Mouse (Mus musculus): ENCODE measurements around the gene Magi2. TPM values are rescaled to one million over a fixed set of nuclear protein-coding genes. Genes with fewer than 3 reads are reported as not detected.
"Not testable (repeated sequence)": the region's sequence is repeated elsewhere in the genome, so short reads cannot be mapped to it uniquely, and the experiment has no call there.

The Magi2 gene
- polyA plus RNA-seq, 1 experiment from 2014 or later: 2.7 TPM

DNA sequence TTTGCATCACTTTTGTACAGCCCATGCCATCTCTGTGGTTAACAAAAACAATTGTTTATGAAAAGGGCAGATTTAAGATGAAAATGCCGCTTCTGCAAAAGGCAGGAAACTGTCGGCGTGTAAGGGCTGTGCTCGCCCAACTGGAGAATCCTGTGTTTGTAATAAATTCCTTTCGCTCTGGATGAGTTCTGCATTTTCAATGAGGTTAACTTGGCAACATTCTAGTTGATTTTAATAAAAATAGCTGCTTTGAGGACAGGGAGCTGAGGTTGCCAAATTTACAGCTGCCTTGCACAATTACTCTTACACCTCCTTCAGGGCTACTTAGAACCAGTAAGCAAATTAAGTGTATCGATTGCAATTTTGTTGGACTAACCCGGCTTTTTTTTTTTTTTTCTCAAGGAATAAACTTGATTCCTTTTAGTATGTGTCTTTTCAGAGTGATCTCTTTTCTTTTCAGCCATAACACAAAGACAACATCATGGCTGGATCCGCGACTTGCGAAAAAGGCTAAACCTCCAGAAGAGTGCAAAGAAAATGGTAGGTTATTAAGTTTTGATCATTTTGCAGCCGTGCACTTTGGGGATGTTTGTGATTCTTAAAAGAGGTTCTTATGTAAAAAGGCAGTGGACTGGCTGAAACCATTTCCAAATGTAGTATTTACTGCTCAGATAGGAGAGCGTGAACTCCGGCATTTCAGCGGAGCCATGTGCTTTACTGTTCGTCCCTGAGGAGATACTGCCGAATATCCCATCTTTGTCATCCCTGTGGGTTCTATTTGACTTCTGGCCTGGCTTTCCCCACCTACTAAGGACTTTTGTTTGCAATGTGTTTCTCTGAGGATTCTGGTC, 1001.3 kb downstream of the Magi2 start:
- Histone ChIP-seq H3K27ac (no peak overlapping the region), H3K27me3 (no peaks in the 10 kb centered on the region), H3K36me3 (no peaks in the 10 kb centered on the region), H3K9ac (no peak overlapping the region), H3K4me1 (no peaks in the 10 kb centered on the region), H3K9me3 (no peaks in the 10 kb centered on the region), H3K4me3 (no peak overlapping the region), H3K4me2 (no peak overlapping the region)
- WGBS: 73% methylated on average over 16 of the region's 16 CpGs
- no peak for ATAC-seq (ENCODE audit: borderline replicate concordance, extremely low read depth, low FRiP score, low TSS enrichment)

DNA sequence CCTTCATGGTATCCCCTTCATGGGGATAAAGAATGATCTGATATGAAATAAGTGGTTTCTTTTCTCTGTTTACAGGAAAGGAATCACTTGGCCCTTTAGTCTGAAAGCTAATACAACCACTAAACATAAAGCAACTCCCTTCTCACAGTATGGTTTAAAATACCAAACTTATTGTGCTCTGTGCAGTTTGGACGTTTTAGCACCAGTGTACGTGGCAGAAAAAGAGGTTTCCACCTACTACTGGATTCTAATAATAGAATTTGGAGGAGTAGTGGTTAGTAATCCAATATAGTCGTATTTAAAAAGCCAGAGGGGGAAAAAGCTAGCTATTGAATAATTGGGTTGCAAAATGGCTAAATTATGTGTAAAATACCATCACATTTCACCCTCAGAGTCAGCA, 1005.1 kb downstream of the Magi2 start:
- WGBS: 63% methylated on average over 3 of the region's 3 CpGs
- no peak for ATAC-seq (ENCODE audit: borderline replicate concordance, extremely low read depth, low FRiP score, low TSS enrichment)
- no peaks in the 10 kb centered on the region for H3K27me3 ChIP-seq

DNA sequence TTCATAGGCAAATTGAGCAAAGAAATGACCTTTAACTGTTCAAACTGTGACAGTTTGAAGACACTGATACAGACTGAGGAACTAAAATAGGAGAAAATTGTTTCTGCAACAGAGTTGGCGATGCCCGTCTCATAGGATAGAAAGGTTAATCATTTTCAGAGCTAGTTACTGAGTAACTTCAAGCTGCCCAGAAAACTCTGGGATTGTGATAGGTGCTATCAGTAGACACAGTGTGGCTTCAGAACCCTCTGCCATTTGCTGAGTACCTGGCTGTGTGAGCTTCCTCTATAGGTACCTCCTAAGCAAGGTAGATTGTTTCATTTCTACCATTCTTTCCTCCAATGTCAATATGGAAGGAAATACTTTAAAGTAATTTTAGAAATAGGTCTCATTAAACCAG, 1014.7 kb downstream of the Magi2 start:
- Histone ChIP-seq H3K9me3 (no peaks in the 10 kb centered on the region), H3K4me1 (no peaks in the 10 kb centered on the region), H3K36me3 (no peaks in the 10 kb centered on the region), H3K27me3 (no peaks in the 10 kb centered on the region), H3K27ac (no peak overlapping the region), H3K4me2 (no peak overlapping the region), H3K9ac (no peak overlapping the region), H3K4me3 (no peak overlapping the region)
- 75% methylated on average over 2 of the region's 2 CpGs for WGBS
- ATAC-seq (ENCODE audit: borderline replicate concordance, extremely low read depth, low FRiP score, low TSS enrichment): no peak

More for the DNA sequence above, 1005.1 kb downstream of the Magi2 start:
- Histone ChIP-seq H3K4me1 (no peaks in the 10 kb centered on the region), H3K27ac (no peak overlapping the region), H3K4me3 (no peak overlapping the region), H3K9me3 (no peaks in the 10 kb centered on the region), H3K4me2 (no peak overlapping the region), H3K9ac (no peak overlapping the region), H3K36me3 (no peaks in the 10 kb centered on the region)

DNA sequence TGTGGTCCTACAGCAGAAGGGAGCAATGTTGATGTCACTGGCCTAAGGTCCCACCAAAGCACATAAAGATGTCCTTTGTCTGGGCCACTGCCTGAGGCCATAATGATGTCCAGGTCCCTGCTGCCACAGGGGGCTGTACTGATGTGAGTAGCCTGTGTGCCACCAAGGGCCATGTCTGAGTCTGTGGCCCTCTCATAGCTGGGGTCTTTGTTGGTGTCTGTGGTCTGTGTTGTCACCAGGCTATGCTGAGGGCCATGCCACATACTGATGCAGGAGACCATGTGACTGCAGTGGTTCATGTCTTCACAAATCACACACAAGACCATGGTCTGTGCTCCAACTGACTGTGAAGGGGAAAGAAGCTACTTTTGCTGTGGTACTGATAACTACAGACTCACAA, 1015.7 kb downstream of the Magi2 start:
- Histone ChIP-seq H3K9me3 (no peaks in the 10 kb centered on the region), H3K36me3 (no peaks in the 10 kb centered on the region), H3K4me2 (no peak overlapping the region), H3K4me3 (no peak overlapping the region), H3K9ac (no peak overlapping the region), H3K27me3 (no peaks in the 10 kb centered on the region), H3K27ac (no peak overlapping the region), H3K4me1 (no peaks in the 10 kb centered on the region)
- ATAC-seq (ENCODE audit: borderline replicate concordance, extremely low read depth, low FRiP score, low TSS enrichment): no peak

DNA sequence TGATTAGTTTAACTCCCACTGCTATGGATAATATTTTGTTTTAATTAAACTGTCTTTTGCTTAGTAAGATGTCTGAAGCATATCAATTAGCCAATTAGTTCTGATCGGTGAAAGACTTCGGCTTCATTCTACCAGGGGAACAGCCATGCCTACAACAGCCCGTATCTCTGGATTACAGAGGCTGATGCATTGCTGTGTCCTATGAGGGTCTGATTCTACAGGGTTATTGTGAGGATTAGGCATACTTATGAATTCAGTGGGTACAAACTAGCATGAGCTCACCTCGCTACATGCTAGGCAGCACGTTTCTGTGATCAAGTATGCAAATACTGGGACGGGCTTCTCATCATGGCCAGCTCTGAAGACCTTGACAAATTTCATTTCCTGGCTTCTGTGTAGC, 1022.5 kb downstream of the Magi2 start:
- H3K9ac ChIP-seq: no peak overlapping the region
- 85% methylated on average over 6 of the region's 6 CpGs for WGBS
- no peaks in the 10 kb centered on the region for H3K27me3 ChIP-seq
- no peaks in the 10 kb centered on the region for H3K36me3 ChIP-seq
- H3K4me3 ChIP-seq: no peak overlapping the region
- no peak for ATAC-seq (ENCODE audit: borderline replicate concordance, extremely low read depth, low FRiP score, low TSS enrichment)
- no peak overlapping the region for H3K4me2 ChIP-seq
- no peak overlapping the region for H3K27ac ChIP-seq
- H3K9me3 ChIP-seq: no peaks in the 10 kb centered on the region
- no peaks in the 10 kb centered on the region for H3K4me1 ChIP-seq

DNA sequence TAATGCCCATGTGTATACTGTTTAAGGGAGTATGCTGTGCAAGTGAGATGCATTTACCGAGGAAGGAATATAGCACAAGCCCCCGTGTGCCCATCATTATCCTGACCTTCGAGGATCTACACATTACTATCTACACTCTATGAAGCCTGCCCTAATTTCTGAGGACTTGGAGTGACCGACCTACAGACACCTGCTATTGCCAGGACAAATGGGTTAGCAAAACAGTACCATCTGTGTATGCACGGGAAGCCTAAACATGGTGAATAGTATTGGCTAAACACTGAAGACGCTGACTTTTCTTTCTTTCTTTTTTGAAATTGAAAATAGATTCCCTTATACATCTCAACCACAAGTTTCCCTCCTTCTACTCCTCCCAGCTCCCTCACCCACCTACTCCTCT, 1024.7 kb downstream of the Magi2 start:
- Histone ChIP-seq H3K9ac (no peak overlapping the region), H3K4me1 (no peaks in the 10 kb centered on the region), H3K9me3 (no peaks in the 10 kb centered on the region), H3K4me3 (no peak overlapping the region), H3K27ac (no peak overlapping the region), H3K27me3 (no peaks in the 10 kb centered on the region), H3K36me3 (no peaks in the 10 kb centered on the region), H3K4me2 (no peak overlapping the region)
- whole genome bisulfite sequencing: 82% methylated on average over 6 of the region's 6 CpGs
- no peak for ATAC-seq (ENCODE audit: borderline replicate concordance, extremely low read depth, low FRiP score, low TSS enrichment)

DNA sequence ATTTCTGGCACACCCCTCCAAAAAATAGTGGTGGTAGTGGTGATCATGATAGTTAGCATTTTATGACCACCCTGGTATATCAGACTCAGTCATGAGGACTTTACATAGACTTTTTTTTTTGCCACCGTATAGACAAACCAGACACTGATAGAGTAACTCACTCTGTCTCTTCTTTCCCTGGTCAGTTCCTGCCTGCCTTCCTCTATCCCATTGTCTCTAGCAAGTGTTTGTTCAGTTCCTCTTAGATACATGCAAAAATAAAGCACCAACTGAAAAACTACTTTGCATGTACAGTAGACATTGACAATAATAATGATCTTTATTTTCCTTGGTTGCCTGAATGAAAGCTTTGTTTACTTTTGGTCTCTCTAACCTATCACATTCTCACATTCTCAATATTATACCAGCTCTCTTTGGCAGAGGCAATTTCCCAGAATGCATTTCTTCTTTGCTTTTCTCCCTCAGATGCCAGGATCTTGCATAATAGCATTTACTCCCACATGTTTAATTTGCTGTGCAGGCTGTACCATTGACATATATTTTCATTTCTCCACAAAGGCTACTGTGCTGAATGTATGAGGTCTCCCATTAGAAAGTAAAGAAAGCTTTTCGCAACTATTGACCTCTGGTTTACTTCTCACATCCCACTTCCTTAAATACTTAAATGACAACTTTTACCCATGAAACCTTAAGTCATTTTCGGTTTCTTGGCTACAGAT, 1029.5 kb downstream of the Magi2 start:
- H3K4me2 ChIP-seq: no peak overlapping the region
- H3K27ac ChIP-seq: no peak overlapping the region
- H3K9ac ChIP-seq: no peak overlapping the region
- H3K36me3 ChIP-seq: no peaks in the 10 kb centered on the region
- H3K4me3 ChIP-seq: no peak overlapping the region
- no peaks in the 10 kb centered on the region for H3K9me3 ChIP-seq
- 74% methylated on average over 3 of the region's 3 CpGs for WGBS
- no peaks in the 10 kb centered on the region for H3K27me3 ChIP-seq
- no peaks in the 10 kb centered on the region for H3K4me1 ChIP-seq
- ATAC-seq (ENCODE audit: borderline replicate concordance, extremely low read depth, low FRiP score, low TSS enrichment): no peak

DNA sequence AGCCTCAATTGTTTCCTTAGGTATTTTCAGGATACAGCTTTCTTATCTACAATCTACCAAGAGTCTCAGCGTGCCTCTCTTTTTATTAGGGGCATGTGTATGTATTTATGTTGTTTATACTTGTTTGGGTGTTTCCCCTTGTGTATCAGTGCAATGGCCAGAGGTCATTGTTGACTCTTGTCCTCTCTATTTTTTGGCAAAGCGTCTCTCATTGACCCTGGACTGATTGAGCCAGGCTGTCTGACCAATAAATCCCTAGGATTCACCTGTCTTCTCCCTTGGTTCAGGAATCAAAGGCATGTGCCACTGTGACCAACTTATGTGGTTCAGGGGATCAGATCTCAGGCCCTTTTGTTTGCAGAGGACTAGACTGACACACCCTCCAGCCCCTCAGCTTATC, 1030.1 kb downstream of the Magi2 start:
- H3K9ac ChIP-seq: no peak overlapping the region
- no peak overlapping the region for H3K4me2 ChIP-seq
- no peak overlapping the region for H3K27ac ChIP-seq
- no peak for ATAC-seq (ENCODE audit: borderline replicate concordance, extremely low read depth, low FRiP score, low TSS enrichment)
- no peaks in the 10 kb centered on the region for H3K9me3 ChIP-seq
- no peaks in the 10 kb centered on the region for H3K27me3 ChIP-seq
- H3K4me3 ChIP-seq: no peak overlapping the region
- no peaks in the 10 kb centered on the region for H3K4me1 ChIP-seq
- H3K36me3 ChIP-seq: no peaks in the 10 kb centered on the region
- 55% methylated on average over 2 of the region's 2 CpGs for WGBS

DNA sequence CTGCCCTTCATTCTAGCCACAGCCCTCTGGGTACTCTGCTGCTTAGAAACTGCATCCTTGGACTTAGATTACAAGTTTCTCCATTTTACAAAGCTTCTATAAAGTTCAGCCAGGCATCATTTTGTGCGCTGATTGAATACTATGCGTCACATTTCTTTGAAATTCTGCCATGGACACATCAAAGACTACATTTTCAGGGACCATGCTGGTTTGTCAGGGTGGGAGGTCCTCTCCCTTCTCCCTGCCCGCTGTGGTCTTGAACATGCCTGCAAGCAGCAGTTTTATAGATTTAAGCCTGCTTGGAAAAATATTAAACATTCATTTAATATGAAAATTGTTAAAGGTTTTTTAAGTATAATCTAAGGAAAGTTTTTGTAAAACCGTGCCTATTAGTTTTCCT, 1030.6 kb downstream of the Magi2 start:
- Histone ChIP-seq H3K9me3 (no peaks in the 10 kb centered on the region), H3K9ac (no peak overlapping the region), H3K36me3 (no peaks in the 10 kb centered on the region), H3K4me1 (no peaks in the 10 kb centered on the region), H3K4me2 (no peak overlapping the region), H3K27ac (no peak overlapping the region), H3K27me3 (no peaks in the 10 kb centered on the region), H3K4me3 (no peak overlapping the region)
- no peak for ATAC-seq (ENCODE audit: borderline replicate concordance, extremely low read depth, low FRiP score, low TSS enrichment)
- 81% methylated on average over 4 of the region's 4 CpGs for WGBS

DNA sequence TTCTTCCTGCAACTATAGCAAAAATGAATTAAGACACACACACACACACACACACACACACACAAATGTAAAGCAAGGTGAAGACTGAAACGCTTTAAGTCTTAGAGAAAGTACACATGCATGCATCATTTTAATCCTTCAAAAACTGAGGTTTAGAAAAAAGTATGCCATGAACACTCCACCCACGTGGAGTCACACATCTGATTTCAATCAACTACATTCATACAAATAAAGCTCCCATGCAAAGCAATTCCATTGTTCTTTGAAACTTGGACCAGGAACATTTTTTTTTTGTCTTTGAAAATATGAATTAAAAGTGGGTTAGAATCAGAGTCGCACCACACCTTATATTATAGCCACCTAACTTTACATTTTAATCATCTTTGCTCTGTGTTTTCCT, 1032.9 kb downstream of the Magi2 start:
- Histone ChIP-seq H3K9ac (no peak overlapping the region), H3K4me2 (no peak overlapping the region)

DNA sequence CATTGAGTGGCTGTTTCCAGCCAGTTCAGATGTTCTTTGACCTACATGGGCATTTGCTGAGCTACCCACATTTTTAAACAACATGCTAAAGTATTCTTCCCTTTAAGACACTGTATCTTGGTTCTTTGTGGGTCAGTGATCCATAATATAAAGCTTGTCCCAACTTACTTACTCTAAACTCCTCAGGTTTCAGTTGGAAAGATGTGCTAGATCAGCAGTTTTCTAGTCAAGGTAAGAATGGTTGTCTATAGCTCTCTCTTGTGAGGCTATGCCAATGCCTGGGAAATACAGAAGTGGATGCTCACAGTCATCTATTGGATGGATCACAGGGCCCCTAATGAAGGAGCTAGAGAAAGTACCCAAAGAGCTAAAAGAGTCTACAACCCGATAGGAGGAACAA, 1045.8 kb downstream of the Magi2 start:
- not testable (repeated sequence) for H3K9me3 ChIP-seq; H3K36me3 ChIP-seq; H3K4me3 ChIP-seq; H3K27me3 ChIP-seq; H3K9ac ChIP-seq; H3K4me1 ChIP-seq; H3K4me2 ChIP-seq; ATAC-seq (ENCODE audit: borderline replicate concordance, extremely low read depth, low FRiP score, low TSS enrichment); H3K27ac ChIP-seq
- 95% methylated on average over 1 of the region's 1 CpGs for WGBS

More for the DNA sequence above, 1032.9 kb downstream of the Magi2 start:
- no peaks in the 10 kb centered on the region for H3K36me3 ChIP-seq
- H3K4me1 ChIP-seq: no peaks in the 10 kb centered on the region
- ATAC-seq (ENCODE audit: borderline replicate concordance, extremely low read depth, low FRiP score, low TSS enrichment): no peak
- H3K27me3 ChIP-seq: no peaks in the 10 kb centered on the region
- no peak overlapping the region for H3K4me3 ChIP-seq
- no peaks in the 10 kb centered on the region for H3K9me3 ChIP-seq
- 71% methylated on average over 3 of the region's 3 CpGs for WGBS
- no peak overlapping the region for H3K27ac ChIP-seq

DNA sequence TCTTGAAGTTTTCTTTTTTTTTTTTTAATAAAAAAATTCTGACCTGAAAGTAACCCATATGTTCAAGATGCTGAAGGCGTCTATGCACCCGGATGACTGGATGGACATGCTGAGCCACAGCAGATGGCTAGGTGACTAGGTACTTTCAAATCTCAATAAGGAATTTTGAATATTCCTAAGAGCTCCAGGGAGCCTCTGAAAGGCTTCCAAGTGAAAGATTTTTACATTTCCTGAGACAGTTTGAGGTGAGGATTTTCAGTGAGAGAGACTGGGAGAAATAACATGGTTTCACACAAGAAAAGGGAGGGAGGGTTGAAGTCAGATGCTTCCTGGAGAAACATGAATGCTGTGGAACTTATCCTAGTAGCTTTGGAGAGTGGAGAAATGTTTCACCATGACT, 1048.8 kb downstream of the Magi2 start:
- no peak for ATAC-seq (ENCODE audit: borderline replicate concordance, extremely low read depth, low FRiP score, low TSS enrichment)

More for the DNA sequence above, 1048.8 kb downstream of the Magi2 start:
- H3K4me1 ChIP-seq: no peaks in the 10 kb centered on the region
- no peaks in the 10 kb centered on the region for H3K9me3 ChIP-seq
- H3K9ac ChIP-seq: no peak overlapping the region
- no peaks in the 10 kb centered on the region for H3K27me3 ChIP-seq
- H3K4me2 ChIP-seq: no peak overlapping the region
- 83% methylated on average over 2 of the region's 2 CpGs for WGBS
- no peak overlapping the region for H3K27ac ChIP-seq
- no peaks in the 10 kb centered on the region for H3K36me3 ChIP-seq
- no peak overlapping the region for H3K4me3 ChIP-seq
